Mouse (Mus musculus) thymus, postnatal 25 days (tissue): ENCODE results near the gene Tsc1.
A peak's percentile ranks its signal among the peaks of the same experiment; 100 is the strongest.

ENCODE experiments used
- DNase-seq: peaks from one replicate; pipeline ENCODE4 v3.0.0; 2022

Tsc1 gene

DNA sequence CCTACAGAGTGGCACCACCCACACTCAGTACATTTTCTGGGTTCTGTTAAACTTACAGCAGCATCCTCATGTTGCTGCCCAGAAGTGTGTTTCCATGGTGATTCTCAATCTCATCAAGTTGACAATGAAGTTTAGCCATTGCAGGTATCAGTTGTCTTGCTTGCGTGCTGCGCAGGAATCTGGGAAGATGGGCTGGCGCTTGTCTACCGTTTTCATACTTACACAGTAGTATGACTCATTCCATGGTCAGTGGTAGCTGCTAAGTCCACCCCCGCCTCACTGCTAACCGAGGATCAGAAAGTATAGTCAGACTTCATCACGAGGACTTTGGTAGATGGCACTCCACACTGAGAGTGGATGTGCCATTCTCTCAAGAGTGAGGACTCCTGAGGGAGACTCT, 12.3 kb downstream of the Tsc1 start:
- DNase-seq = no peak

DNA sequence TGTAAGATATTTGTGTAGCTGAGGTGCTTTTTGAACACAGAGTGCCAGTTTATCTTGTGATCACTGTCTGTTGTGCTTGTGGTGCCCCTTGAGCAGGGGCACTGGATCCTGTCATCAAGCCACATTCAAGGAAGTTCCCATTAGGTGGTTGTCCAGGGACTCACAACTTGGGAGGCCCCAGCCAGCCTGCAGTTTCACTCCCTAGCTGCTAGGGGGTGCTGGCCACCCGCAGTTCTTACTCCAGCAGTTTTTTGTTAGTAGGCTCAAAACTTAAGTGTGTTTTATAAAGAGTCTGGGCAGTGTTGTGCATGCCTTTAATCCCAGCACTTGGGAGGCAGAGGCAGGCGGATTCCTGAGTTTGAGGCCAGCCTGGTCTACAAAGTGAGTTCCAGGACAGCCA, 13.3 kb downstream of the Tsc1 start:
- DNase-seq = peak; percentile 39

DNA sequence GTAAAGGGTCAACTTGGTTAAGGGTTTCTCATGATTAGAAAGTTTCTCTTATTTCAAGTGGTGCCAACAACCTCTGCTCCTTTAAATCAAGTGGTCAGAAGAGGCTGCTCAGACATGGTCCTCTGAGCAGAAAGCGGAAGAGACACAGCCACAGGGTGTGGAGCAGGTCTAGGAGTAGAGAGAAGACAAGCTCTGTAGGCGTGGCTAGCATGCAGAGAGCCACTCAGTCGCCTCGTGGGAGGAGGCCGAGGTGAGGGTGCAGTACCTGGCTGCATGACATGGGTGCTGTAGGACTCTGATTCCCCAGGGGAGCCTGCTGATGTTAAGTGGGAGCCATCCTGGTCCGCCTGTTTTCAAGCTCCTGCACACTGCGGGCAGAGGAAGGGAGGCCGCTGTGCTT, 15.2 kb downstream of the Tsc1 start:
- no peak for DNase-seq

DNA sequence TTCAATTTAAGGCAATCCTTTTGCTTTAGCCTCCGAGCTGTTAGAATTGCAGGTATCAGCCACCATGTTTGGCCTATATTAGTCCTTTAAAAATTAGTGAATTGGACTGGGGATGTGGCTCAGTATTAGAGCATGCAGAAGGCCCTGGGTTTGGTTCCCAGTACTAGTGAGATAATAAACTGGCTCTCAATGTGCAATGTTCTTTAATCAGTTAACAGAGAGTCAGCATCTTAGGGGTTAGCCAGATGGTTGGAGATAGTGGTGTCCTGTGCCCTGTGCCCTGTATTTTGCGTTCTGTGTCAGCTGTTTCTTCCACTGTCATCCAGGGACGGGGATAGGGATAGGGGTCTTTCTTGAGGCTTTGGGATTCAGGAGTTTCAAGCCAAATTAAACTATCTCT, 21.9 kb downstream of the Tsc1 start:
- no peak for DNase-seq

DNA sequence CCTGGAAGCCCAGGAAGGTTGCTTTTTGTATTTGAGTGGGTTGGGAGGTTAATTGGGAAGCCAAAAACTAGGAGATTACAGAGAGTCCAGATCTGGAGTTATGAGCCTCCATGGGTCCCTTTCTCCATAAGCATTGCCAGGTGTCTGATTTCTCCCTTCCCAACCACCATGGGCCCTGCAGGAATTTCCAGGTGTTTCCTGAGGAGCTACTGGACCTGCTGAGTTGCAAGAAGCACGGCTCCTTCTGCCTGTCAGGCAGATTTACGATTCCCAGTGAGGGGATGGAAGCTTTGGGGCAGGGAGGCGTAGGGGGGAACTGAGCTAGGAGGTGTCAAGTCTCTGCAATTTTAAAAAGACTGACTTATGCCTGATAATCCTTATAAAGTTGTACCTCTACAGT, 24.8 kb downstream of the Tsc1 start:
- no peak for DNase-seq

DNA sequence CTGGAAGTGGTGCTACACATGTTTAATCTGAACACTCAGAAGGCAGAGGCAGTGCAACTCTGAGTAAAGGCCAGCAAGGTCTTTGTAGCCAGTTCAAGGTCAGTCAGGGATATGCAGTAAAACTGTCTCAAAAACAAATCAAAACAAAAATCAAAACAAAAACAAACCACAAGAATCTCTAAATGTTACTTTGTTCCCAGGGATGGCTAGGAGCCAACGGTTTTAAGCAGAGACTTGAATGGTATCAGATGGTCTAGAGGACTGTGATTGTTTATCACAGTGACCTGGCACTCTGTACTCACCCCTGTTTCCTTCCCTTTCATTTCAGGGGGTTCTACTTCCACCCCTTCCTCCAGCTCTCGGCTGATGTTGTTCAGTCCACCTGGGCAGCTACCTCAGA, 30.4 kb downstream of the Tsc1 start:
- no peak for DNase-seq

DNA sequence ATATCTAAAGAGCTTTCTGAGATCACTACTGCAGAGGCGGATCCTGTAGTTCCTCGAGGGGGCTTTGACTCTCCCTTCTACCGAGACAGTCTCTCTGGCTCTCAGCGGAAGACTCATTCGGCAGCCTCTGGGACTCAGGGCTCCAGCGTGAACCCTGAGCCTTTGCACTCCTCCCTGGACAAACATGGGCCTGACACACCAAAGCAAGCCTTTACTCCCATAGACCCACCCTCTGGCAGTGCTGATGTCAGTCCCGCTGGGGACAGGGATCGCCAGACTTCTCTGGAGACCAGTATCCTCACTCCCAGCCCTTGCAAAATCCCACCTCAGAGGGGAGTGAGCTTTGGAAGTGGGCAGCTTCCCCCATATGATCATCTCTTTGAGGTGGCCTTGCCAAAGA, 35.0 kb downstream of the Tsc1 start:
- DNase-seq = no peak

DNA sequence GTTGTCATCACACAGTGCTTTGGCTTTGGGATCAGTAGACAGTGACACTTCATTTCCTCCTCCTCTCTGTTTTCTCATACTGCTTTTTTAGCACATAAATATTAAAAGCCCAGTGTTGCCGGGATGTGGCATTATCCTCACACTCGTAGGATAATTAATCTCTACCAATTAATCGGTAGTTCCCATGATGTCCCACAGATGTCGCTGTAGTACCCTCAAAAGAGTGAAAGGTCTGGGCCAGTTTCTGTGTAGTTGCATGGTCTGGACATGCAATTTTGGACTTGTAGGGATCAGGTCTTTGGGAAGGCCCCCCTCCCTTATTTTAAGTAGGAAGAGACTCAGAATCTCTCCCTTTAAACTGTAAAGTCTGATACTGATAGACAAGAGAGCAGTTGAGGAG, 39.7 kb downstream of the Tsc1 start:
- DNase-seq = peak; percentile 9

DNA sequence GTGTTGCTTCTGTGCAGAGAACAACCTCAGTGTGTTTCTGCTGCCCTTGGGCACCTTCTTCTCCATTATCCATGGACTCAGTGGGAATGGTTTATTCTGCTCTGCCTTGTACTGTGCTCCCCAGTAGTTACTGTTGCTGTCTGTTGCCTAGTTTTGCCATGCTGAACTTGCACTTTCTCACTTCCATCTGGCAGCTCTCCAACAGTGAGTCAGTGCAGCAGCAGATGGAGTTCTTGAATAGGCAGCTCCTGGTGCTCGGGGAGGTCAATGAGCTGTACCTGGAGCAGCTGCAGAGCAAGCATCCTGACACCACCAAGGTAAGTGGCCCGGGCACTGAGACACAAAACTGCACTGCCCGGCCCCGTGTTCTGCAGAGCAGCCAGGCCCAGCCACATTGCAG, 40.7 kb downstream of the Tsc1 start:
- DNase-seq = no peak

DNA sequence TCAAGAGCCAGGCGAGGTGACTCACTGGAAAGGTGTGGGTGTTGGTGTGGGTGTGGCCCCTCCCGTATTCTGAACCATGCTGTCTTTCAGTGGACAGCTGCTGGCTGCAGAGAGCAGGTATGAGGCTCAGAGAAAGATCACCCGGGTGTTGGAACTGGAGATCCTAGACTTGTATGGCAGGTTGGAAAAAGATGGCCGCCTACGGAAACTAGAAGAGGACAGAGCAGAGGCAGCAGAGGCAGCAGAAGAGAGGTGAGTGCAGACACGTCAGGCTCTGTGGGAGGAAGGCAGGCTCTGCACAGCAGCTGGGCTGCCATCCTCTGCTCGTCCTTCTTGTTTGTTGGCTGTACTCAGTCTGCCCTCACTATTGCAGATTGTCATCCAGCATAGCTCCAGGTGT, 44.9 kb downstream of the Tsc1 start:
- no peak for DNase-seq

DNA sequence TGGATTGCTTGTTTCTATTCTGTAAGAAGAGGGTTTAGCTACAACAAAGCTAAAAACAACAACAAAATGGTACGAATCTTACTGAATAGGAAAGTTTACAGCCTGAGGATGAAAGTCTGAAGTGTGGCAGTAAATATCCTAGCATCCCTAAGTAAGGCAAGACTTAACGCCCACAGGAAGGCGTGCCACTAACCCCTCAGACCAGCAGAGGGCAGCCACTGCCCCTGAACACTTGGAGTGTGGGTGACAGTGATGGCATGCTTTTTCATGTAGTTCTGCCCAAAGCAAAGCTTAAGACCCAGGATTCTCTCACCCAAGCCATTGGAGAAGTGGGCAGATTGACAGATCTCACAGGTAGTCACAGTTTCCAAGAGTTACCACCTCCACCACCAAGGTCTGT, 47.4 kb downstream of the Tsc1 start:
- peak; percentile 40 for DNase-seq

DNA sequence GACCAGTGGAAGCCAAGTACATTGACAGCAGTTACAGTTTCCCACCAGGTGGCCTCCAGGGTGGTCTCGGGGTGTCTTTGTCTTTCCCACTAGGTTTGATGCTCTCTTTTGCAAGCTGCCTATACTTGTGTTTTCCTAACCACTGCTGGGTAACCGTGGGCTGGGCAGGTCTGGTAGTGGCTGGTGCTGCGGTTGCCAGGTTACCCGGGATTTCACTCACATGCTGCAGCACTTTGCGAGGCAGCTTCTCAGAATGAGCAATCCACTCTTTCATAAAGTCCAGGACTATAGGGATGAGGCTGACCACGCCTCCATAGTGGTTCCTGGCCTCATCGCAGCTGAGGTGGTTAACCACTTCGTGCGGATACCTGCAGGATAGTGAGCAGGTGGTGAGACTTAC, 51.7 kb downstream of the Tsc1 start:
- no peak for DNase-seq

DNA sequence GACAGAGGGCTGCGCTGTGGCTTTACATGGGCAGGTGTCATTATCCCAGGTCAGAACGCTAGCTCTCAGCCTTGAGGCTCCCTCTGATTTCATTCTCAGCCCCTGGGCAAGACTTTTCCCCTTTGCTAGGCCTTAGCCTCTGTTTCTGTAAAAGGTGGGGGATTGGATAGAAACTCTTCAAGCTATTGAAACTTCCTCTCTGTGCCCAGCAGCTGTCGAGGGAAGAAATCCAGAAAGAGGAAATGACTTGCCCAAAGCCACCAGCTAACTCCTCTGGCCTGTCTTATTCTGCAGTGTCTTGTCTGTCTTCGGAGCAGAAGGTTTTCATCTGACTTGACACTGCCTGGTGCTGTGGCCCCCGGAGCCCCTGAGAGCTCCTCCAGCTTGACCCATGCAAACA, 57.5 kb downstream of the Tsc1 start:
- DNase-seq = peak; percentile 20

DNA sequence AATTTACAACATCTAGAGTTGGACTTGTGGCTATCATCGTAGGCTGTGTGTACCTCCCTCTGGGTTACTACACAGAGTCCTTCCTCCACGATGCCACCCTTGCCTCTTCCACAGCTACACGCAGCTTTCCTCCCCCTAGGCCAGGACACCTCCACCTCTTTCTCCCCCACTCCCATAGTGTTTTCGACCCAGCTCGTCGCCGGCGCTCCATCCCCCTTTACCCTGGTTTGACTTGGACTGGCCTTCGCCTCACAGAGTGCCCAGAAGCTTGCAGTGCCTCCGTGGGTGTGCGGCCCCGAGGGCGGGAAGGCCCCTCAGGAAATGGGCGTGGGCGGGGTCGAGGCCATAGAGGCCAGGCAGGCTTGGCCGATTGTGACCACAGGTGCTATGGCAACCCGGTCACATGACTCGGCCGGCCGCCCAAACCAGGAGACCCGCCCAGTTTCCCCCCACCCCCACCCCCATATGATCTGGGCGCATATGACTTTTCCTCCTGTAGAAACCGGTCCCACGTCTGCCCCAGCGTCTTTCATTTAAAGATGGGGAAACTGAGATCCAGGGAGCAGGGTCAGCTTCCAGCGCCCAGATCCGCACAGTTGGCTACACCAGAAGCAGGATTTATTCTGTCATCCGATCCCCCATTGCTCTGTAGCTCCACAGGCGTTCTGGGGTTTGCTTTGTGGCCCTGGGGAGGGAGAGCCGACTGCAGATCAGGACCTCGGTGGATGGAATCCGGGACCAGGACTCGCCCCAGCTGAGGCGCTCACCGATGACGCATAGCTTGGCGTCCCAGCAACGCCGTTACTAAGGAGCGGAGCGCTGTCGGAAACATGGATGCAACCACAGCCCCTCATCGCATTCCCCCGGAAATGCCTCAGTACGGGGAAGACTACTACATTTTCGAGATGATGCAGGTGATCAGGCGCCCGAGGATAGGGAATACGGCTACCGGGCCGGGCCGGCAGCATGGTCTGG, 58.6 kb downstream of the Tsc1 start, which contains the start of the genes Spaca9 and Ak8:
Gene Spaca9, minus strand, starts transcription at position 367 of the 975 bp plus-strand sequence.
Gene Ak8, plus strand, starts transcription at position 804 of the 975 bp plus-strand sequence.
- DNase-seq = peak; percentile 25

DNA sequence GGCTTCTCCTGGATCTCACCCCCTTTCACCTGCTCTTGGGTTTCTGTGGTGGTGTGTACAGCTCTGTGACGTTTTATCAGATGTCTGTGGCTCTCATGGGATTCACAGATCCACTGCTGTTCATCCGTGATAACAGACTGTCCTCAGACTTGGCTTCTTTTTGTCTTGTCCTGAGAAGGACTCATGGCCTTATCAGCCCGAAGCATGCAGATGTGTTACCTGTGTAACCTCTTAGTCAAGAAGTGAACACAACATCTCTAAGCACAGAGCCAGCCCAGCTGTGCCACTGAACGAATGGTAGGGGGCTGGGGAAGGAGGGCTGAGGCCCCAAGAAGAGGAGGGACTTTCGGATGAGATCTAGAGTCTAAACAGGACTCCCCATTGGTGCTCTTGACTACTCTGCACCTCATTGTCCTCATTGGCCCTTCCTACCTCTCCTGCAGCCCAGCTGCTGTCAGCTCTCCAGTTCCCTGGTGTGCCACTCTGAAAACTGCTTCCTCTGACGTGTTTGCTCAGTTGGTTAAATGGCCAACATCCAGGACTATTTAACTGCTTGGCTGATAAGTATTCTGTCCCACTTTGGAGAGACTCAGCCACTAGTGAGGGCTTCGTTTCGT, 60.7 kb downstream of the Tsc1 start:
- no peak for DNase-seq

DNA sequence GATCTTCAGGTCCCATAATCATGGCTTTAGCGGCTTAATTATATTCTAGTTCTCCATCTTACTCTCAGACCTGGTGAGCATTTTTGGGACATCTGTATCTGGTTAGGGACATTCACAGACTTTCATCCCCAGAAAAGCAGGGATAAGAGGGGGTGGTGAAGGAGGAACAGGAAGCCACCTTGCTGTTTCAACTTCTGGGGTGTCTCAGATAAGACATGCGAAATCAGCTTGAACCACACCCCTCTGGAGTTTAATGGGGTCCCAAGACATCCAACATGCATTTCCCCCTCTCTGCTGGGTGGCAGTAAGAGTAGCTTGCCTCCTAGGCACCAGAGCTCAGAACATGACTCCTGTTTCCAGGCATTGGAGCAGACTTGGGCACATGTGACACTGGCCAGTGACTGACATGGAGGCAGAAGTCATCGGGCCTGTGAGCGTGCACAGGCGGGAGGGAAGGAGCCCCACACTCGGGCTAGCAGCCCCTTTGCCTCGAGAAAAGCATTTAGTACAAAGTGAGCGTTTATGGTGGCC, 65.1 kb downstream of the Tsc1 start:
- no peak for DNase-seq

DNA sequence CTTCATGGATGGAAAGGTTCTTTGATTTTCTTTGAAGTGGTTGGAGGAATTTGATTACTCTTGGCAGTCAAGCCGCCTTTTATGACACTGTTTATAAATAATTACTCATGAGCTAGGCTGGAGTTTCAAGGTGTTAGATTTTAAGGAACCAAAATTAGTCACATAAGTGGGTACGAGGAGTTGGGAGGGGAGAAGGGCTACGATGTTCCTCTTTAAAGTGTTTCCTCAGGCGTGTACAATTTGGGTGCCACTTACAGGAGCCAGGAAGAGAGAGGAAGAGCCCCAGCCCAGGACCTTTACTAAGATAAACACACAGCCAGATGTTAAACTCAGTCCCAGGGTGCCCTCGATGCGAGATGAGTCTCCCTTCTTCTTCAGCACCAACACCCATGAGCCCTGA, 65.8 kb downstream of the Tsc1 start:
- no peak for DNase-seq

DNA sequence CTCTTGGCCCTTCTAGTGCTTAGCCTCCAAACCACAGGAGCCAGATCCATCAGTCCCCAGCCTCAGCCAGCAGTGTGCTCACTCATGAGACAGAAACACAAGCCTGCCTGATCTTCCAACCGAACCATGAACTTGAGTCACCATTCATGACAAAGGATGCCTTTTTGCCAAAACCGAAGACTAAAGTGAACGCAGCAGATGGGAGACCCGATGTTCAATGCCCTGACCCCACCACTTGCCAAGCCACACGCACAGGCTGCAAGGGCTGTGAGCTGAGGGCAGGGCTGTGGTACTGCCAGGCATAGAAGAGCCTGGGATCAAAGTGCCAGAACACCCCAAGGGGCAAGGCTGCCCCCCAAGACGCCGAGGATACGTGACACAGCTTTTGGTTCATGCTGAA, 72.0 kb downstream of the Tsc1 start:
- DNase-seq = no peak

DNA sequence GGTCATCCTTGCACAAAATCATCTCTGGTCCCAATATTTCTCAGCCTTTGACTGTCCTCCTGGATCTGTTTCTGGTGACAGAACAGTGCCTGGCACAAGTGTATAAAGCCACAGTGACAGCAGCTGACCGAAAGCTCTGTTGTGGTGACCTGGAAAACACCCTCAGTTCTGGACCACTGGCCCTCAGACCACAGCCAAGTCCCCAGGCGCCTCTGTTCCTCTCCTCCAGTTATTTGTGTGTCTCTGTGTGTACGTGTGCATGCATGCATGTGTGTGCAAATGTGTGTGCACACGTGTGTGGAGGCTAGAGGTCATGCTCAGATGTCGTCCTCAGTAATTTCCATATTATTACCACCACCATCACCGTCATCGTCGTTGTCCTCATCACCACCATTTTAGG, 81.4 kb downstream of the Tsc1 start:
- no peak for DNase-seq

DNA sequence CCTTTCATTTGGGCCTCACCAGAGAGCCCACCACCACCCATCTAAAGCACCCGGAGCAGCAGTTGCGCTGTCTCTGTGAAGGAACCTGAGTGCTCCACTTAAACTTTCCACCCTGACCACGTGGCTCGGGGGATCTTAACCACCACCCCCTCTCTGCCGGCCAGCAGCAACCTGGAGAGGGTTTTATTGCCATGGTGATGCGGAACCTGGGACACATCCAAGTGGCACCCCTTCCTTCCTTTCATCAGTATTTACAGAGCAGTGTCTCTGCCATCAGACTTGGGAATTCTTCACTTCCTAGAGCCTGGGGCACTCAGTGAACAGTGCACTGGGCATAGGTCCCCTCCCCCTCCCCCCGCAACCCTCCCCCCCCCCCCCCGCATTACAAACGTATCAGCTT, 82.9 kb downstream of the Tsc1 start:
- no peak for DNase-seq

DNA sequence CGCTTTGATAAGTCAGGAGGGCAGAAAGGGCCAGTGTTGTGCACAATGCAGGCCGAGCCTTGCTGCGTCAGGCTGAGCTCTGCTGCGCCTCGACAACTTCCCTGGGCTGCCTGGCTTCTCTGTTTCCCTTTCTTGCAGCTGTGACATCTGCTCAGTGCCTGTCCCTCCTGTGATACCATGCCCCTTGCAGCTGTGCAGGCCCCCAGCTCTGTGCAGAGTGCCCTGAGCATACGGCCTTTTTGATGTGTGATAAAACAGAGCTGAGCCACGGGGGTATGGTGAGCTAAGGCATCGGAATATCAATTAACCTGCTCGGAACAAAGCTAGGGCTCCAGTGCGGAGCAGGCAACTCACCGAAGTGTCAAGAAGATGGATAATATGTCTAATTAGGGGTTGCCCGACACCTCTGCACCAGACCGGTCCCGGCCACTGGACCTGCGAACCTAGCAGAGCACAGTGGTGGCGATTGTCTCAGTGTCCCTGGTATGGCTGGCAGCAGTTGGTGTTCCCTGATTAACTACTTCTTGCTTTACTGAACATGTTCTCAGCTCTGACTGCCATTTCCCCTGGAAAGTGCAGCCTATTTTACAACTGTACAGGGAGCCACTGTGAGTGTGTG, 86.9 kb downstream of the Tsc1 start:
- DNase-seq = peak; percentile 27

DNA sequence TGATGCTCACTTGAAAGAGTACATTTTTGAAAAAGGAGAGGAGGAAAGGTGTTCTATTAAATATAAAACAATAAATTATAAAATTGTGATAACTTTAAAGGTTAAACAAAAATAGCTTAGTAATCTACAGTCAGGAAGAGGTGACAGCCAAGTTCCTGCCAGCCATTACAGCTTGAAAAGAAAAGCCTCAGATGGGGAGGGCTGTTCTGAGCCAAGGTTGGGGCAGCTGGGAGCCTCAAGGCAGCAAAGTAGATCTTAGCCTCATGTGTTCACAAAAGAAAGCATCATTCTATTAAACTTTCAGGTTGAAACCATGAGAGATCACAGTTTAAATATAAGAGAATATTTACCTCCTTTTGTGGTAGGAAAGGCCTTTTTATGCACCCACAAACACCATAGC, 89.6 kb downstream of the Tsc1 start:
- no peak for DNase-seq

DNA sequence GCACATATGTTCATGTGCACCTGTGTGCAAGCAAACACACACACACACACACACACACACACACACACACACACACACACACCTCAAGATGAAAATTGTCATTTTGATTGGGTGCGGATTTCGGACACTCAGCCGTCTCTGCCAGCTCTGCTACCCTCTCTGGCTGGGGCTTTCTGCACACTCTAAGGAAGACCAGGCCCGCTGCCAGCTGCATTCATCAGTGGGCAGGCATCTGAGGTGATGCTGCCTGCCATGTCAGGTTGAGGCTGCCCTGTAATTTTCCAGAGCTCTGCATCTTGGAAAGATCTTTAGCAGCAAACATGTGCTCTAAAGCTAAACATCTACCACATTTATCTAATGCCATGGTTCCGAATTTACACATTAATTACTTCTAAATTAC, 96.1 kb downstream of the Tsc1 start:
- DNase-seq = no peak

DNA sequence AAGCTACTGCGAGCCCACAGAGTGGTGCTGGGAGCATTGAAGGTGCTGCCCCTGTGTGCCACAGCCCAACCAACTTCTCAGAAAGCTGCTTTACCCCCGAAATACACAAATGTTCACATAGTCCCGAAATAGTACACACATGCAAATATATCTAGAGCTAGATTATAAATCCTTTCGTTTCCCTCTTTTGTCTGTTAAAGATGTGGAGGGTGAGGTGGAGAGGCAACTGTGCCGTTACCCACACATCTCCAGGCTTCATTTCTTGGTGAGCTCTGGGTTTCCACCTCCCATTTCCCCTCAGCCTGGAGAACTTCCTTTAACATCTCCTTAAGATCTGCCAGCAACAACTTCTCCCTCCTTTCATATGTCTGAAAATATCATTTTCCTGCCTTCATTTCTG, 99.1 kb downstream of the Tsc1 start:
- DNase-seq = no peak
